Mouse (Mus musculus) mesoderm, embryonic 11.5 days (tissue): ENCODE measurements around the gene Micall1.

Experiments
- DNase-seq: peaks from one replicate; pipeline ENCODE4 v3.0.0-alpha.2; 2012; ENCODE audit warnings: low read depth, low spot score

Gene Micall1

DNA sequence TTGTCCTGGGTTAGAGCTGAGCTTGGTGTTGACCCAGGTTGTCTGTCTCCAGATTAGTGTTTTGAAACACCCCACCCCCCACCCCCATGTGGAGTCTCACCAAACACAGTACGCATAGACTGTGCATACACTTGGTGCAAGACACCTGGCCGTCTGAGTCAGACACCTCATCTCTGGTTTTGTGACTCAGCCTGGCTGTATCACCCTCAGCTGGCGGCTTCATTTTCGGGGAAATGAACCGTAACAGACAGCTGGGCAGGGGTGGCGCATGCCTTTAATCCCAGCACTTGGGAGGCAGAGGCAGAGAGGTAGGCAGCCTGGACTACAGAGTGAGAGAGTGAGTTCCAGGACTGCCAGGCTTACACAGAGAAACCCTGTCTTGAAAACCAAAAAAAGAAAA, 68.2 kb downstream of the Micall1 start:
- DNase-seq, result no peak

DNA sequence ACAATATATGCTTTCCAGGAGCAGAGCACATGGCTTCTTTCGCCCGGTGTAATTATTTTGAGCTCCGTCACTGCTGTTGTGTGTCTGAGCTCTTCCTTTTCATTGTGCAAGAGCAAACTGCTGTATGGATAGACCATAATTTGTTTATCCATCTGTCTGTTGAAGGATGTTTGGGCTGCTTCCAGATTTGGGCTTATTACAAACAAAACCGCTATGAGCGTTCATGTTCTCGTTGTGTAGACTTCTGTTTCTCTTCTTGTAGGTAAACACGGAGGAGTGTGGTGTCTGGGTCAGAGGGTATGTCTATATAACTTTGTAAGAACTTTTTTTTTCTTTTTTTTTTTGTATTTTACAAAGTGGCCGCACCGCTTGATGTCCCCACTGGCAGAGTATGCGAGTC, 76.5 kb downstream of the Micall1 start:
- no peak for DNase-seq
